Mouse (Mus musculus): ENCODE results near the gene Pola2. TPM values are rescaled to one million over a fixed set of nuclear protein-coding genes. Genes with fewer than 3 reads are reported as not detected.
A peak's percentile ranks its signal among the peaks of the same experiment; 100 is the strongest.

The Pola2 gene
- total RNA-seq (2021), result 10 to 100 TPM; 10.9 to 13.2 TPM
- long read RNA-seq, experiment 1, partial matches to known transcripts, result 0 of 11 reads
- long read RNA-seq, experiment 1, other reads (novel, unspliced or antisense), result 6 of 11 reads
- long read RNA-seq, experiment 2, partial matches to known transcripts, result 3 of 21 reads
- long read RNA-seq, experiment 2, other reads (novel, unspliced or antisense), result 14 of 21 reads

DNA sequence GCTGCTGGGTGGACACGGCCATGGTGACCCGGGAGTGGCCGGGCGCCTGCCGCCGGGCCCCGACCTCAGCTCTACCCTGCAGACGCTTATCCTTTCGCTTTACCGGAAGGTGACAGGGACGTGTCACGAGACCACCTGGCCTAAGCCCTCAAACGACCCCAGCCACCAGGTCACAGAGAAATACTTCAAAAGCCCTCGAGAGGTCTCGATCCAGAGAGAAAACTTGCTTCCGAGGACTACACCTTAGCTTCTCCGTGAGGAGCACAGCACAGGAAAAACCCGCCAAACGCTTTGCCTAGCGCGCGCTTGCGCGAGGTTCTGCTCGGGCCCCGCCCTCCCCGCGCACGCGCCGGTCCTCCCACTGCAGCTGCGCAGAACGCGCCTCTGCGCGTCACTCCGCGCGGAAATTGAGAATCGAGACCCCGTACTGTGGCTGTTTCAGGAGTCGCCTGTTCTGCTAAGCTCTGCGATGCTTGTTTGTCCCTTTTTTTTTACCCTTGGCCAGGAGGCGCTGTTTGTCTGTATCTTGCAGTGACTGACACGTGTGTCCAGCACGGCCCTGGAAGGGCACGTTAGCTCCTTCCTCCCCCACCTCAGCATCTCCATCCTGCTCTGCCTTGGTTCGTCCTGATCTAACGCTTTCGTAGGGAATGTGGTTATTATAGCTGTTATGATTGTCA, at the start of gene Pola2:
Gene Pola2, minus strand, starts transcription at position 320 of the 680 bp plus-strand sequence.
- intact Hi-C loops (cut with DNase I; ENCODE audit: low total_unique reads), result loop anchor here (10.0 kb wide), 1 partner anchor 161 kb away; the partner anchor contains the start of gene Snx15
- peak; percentile 86 for DNase-seq

DNA sequence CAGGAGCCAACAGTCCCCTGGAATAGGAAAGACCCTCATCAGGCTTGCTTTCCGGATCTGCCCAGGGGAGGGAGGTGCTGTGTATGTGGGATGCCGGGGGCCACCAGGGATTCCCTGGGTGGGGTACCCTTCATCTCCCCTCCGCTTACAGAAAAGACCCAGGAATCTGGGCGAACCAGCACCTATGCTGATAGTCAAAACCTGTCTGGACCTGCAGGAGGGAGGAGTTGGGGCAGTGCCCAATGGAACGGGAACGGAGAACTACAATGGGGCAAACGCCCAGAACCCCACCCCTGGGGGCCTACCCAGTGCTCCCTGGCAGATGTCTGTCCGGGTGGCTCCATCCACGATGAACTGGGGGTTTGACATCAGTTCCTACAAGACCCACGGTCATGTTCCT, 49.7 kb upstream of the Pola2 start:
- intact Hi-C loops (cut with DNase I; ENCODE audit: low total_unique reads), result loop anchor here (10.0 kb wide), 1 partner anchor 99 kb away; the partner anchor contains the start of gene Dpf2

DNA sequence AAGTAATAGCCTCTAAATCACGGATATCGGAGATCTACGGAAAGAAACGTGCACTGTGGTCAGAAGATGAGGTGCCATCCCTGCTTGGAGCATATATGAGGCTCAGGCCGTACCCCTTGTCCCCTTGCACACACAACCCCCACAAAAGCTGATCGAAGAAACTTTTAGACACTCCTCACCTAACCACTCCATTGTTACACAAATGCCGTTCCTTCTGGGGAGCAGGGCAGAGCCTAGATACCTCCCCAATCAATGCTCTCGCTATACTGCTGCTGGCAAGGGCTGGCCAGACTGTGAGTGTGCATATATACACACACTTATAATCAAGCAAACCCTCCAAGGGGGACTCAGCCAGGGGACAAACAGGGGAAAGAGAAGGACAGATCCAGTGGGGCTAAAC, 45.1 kb upstream of the Pola2 start:
- intact Hi-C loops (cut with DNase I; ENCODE audit: low total_unique reads), result no loop called here
- no peak for DNase-seq

More for the DNA sequence above, 49.7 kb upstream of the Pola2 start:
- no peak for DNase-seq

DNA sequence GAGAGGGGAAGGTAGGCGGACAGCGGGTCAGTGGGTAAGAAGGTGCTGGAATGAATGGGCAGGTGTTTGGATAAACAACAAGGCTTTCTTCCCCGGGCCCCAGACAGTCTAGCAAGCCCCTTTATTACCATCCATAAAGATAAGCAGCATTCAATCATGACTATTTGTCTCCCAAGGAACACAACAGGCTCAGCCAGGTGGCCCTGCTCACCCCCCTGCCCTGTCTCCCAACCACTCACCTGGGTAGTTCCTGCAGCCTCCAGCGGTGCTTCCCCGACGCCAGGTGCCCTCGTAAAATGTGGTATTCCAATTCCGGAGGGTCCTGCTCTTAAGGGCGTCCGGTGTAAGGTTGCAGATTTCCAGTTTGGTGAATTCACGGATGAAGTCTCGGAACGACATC, 43.0 kb upstream of the Pola2 start:
- intact Hi-C loops (cut with DNase I; ENCODE audit: low total_unique reads), result no loop called here
- no peak for DNase-seq

DNA sequence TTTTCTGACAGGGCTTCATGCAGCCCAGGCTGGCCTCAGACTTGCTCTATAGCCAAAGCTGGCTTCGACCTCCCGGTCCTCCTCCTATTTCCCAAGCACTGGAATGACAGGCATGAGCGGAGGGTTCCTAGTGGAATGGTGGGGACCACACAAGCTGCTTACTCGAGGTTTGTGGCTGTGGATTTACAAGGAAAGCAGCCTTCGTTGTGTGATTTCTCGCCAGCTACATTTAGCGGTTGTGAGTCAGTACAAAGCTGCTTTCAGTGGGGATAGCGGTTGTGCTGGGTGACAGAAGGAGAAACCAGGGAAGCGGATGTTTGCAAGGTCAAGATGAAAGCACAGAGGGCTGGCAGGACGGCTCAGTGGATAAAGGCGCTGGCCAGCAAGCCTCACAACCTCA, 41.5 kb upstream of the Pola2 start:
- DNase-seq, result no peak
- intact Hi-C loops (cut with DNase I; ENCODE audit: low total_unique reads), result no loop called here

DNA sequence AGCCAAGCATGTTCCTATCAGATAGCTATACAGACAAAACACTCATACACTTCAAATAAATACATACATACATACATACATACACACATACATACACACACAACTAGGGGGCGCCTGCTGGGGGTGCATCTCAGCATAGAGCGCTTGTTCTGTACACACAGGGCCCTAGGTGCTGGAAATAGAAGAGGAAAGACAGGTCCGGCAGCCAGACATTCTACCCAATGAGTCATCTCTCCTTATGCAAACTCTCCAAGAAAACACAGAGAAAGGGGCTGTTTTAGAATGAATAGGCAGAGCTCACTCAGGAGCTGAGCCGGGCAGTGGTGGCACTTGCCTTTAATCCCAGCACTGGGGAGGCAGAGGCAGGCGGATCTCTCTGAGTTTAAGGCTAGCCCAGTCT, 36.0 kb upstream of the Pola2 start:
- no peak for DNase-seq
- intact Hi-C loops (cut with DNase I; ENCODE audit: low total_unique reads), result no loop called here

DNA sequence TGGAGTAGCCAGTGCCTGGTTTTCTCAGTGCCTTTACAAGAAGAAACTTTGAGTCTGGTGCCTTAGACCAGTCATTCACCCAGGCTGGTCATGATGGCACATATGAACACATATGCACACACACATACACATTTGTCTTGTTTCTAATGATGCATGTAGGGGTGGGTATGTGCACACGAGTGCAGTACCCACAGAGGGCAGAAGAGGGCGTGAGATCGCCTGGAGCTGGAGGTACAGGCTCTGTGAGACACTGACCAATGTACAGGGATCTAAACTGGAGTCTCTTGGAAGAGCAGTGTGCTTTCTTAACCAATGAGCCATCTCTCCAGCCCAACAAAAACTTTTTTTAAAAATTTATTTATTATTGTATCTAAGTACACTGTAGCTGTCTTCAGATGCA, 34.2 kb upstream of the Pola2 start:
- no peak for DNase-seq
- intact Hi-C loops (cut with DNase I; ENCODE audit: low total_unique reads), result no loop called here

DNA sequence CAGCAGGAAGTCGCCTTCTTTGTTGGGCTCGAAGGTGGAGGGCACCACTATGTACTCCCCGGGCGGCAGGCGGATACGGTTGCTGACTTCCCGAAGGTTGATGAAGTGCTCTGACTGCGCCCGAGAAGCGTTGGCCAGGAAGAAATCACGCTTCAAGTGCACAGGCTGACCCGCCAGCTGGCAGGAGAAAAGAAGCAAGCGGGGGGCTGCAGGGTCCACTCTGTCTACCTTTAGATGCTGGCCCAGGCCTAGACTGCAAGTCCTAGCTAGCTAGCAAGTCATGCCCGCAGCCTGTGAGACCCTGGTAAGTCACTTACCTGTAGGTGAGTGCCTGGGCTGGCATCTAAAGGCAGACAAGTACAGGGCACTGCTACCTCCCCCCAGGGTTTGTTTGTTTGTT, 30.7 kb upstream of the Pola2 start:
- DNase-seq, result no peak
- intact Hi-C loops (cut with DNase I; ENCODE audit: low total_unique reads), result no loop called here

DNA sequence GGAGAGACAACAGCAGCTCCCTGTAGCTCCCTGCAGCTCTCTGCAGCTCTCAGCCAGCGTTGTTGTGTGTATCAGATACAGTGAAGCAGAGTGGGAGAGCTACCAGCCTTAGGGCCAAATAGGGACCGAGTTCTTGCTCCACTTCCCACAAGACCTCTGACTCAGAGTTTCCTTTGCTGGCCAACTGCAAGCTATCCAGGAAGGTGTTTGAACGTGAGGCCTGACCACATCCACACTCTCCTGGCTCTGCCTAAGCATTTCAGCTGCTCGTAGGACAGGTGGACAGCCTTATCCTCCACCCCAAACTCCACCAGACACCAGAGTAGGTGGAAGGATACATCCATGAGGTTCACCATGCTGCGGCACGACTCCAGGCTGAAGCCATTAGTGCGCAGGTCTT, 28.0 kb upstream of the Pola2 start:
- DNase-seq, result no peak
- intact Hi-C loops (cut with DNase I; ENCODE audit: low total_unique reads), result no loop called here

DNA sequence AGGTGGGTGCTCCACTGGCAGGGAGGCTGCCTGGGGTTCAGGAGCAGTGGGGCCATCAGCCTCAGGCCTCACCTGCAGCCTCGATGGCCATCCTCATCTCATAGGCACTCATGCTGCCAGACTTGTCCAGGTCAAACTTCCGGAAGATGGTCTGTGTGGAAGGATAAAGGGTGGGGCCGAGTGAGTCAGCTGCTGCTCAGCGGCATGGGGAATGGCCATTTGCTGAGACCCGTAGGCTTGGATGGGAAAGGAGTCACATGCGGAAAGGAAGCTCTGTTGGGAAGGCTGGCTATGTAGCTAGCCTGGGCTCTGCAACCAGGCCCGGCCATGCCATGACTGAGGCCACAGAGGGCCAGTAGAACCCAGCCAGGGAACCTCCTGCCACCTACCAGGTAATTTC, 27.5 kb upstream of the Pola2 start:
- intact Hi-C loops (cut with DNase I; ENCODE audit: low total_unique reads), result no loop called here
- no peak for DNase-seq

DNA sequence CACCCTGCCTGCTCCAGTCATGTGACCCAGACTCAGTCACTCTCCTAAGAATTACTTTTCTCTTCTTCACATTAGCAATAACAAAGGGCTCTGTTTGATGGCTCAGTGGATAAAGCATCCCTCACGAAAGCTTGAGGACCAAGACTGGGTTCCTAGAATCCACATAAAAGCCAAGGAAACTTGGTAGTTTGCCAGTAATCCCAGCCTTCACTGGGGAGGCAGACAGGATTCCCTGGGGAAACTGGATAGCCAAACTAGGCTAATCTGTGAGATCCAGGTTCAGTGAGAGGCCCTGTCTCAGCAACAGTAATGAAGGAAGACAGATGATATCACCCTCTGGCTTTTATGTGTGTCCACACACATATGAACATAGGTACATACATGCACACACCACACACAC, 26.9 kb upstream of the Pola2 start:
- DNase-seq, result no peak
- intact Hi-C loops (cut with DNase I; ENCODE audit: low total_unique reads), result no loop called here

DNA sequence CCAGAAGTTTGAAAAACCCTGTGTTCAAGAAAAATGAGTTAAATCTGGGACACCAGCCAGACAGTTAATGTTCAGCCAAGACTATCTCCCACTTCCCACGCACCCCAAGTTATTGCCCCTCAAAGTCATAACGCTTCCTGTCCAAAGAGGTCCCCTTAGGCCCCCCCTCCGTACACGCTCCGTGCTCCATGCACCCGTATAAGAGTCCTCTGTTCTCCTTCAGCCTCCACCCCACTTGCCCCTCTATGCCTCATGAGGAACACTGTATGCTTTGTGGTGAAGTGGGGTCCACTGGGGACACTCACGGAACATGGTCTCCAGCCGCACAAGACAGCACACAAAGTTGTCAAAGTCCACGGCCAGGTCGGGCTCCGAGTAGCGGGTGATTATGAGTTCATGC, 26.0 kb upstream of the Pola2 start:
- intact Hi-C loops (cut with DNase I; ENCODE audit: low total_unique reads), result no loop called here
- DNase-seq, result no peak

DNA sequence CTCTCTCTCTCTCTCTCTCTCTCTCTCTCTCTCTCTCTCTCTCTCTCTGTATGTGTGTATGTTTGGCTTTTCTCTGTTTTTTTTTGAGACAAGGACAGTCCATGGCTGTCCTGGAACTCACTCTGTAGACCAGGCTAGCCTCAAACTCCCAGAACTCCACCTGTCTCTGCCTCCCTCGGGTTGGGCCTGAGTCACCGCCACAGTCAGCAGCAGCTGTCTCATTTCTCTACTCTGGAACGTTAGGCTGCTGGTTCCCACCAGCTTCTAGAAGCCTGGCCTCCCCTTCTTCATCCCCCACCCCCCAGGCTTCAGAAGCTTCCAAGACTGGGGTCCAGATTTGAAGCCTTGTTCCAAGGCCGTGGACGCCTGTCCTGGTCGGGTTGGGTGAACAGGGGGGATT, 25.6 kb upstream of the Pola2 start:
- DNase-seq, result no peak
- intact Hi-C loops (cut with DNase I; ENCODE audit: low total_unique reads), result no loop called here

DNA sequence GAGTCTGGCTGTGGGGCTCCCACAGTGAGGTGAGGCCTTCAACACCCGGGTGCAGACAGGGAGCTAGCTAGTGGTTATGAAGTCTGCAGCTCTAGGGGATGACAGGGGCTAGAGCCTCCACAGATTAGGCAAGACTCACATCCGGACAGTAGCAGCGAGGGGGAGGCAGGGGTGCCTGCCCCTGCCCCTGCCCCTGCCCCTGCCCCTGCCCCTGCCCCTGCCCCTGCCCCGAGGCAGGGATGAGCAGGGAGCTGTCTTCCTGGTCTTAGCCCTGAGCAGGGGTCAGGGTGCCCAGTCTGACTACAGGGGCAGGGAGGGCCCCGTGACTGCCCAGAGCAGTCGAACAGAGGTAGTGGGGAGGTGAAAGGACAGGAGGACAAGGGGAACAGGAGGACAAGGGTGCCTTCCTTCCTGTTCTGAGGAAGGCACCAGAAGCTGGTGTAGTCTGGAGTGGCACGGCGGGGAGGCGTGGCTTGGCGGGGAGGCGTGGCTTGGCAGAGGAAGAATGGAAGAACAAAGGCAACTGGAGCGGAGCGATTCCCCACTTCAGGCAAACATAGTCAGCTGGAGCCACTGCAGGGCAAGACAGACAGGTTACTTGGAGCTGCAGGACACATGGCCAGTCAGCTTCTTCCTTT, 24.9 kb upstream of the Pola2 start:
- intact Hi-C loops (cut with DNase I; ENCODE audit: low total_unique reads), result no loop called here
- DNase-seq, result peak; percentile 58

DNA sequence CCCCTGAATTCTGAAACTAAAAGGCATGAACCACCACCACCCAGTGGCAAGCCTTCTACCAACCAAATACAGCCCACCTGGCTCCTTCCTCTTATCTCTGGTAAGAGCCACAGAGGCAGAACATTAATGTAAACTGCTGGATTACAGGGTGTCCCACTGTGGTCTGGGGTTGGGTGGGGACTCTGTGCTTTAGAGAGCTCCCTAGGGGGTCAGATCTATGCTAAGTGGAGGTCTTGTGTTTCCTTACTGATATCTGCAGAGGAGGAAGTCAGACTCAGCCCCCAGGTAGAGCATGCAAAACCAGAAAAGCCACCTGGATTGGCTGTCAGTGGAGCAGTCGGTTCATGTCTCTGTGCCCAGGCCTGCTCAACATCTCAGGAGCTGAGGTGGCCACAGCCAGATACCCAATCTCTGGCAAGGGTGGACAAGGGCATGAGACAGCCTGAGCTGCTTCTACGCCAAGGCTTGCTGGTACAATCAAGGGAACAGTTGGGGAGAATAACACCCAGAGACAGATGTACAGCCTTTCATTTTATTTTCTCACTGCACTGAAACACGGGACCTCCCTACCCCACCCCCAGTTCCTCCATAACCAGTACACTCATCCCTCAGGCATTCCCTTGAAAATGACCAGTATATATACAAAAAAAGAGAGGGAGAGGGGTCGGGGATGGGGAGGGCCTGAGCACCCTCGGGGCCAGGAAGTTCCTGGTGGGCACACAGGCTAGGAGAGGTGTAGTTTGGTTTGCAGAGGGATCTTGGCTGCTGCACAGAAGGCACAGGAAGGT, 24.2 kb upstream of the Pola2 start:
- intact Hi-C loops (cut with DNase I; ENCODE audit: low total_unique reads), result no loop called here
- DNase-seq, result no peak

DNA sequence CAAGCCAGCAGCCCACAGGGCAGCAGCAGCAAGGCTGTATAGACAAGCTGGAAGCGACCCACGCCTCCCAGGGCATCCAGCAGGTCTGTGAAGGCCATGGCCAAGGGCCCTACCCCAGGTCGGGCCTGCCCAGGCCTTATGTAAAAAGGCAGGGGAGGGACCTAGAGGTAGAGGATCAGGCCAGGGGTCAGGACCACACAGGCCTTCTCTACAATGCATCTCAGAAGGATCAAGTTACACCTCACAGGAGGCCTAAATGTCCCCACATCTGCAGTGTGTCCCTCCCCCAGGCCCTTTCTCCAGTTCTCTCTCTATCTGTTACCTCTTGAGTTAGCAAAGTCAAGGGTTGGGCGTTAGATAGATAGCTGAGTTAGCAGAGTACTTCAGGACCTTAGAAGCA, 22.0 kb upstream of the Pola2 start, which contains the start of gene Slc22a20:
Gene Slc22a20, minus strand, starts transcription at position 101 of the 400 bp plus-strand sequence.
- intact Hi-C loops (cut with DNase I; ENCODE audit: low total_unique reads), result no loop called here
- no peak for DNase-seq

DNA sequence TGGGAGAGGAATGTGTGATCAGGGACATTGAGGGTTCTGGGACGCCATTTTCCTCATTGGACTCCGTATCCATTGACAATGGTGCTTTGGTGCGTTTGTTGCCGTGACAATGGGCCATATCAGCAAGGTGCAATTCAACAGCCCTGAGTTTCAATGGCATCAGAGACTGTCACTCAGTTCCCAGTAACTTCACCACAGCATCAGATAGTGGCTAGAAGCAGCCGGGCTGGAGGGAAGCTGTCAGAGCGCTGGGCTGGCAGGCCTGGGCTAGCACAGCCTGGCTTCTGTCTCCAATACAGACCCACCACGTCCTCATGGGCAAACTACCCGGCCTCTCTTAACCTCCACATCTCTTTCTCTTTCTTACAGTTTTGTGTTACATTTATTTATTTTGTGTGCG, 16.5 kb upstream of the Pola2 start:
- DNase-seq, result no peak
- intact Hi-C loops (cut with DNase I; ENCODE audit: low total_unique reads), result no loop called here

DNA sequence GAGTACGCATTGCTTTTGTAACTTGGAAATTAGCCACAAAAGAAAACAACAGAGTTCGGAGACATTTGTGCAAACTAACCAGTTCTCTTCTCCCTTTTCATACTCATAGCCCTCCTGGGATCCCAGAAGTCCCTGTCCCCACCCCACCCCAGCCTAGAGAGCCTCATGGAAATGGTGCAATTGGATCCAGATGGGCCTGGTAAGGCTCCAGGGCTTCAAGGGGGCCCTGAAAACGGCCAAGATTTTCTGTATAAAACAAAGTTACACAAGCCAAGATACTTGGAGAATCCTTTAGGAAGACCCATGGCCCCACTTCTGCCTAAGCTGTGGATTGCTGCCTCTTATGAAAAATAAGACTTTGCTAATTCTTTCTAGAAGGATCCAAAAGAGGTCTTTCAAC, 13.7 kb upstream of the Pola2 start:
- DNase-seq, result peak; percentile 61
- intact Hi-C loops (cut with DNase I; ENCODE audit: low total_unique reads), result no loop called here

DNA sequence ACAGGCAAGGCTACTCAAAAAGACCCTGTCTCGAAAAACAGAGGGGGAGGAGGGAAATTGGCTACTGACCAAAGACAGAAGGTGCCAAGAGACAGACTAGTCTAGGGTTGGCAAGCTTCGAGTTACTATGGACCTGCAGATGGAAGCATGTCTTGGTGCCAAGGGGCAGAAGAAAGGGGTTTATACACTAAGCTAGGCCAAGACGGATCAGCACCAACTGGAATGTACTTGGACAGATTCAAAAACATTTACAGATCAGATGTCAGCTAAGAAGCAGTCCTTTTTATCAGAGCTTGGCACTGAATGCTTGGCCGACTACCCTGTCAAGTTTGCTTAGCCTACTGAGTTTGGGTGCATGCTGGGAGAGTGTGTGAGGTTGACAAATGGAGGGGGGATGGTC, 11.7 kb upstream of the Pola2 start:
- DNase-seq, result no peak
- intact Hi-C loops (cut with DNase I; ENCODE audit: low total_unique reads), result no loop called here

DNA sequence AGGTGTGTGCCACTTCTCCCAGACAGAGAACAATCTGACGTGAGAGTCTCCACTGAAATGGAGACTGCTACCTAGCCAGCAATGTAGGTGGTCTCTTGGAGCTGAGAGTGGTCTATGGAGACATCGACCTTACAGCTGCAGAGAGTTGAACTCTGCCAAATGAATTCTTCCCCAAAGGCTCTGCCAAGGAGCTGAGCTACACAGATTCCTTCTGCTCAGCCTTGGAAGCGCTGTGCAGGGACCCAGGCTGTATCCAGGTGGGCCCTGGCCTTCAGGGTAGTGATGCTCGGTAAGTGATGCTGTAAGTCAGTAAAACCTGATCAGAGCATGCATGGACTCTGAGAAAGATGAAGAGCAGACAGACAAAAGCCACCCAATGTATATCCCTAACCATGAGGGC, 11.1 kb upstream of the Pola2 start:
- intact Hi-C loops (cut with DNase I; ENCODE audit: low total_unique reads), result no loop called here
- no peak for DNase-seq
